Mouse (Mus musculus) ES-Bruce4 (cell line): ENCODE data around the gene Dok5. TPM values are rescaled to one million over a fixed set of nuclear protein-coding genes. Genes with fewer than 3 reads are reported as not detected.

Experiments used
- H3K27ac ChIP-seq: 2 replicates; pipeline ENCODE4 v1.5.1; 2012; ENCODE audit warnings: low read length, inconsistent platforms; ENCODE audit not compliant: insufficient read depth
- H3K27me3 ChIP-seq: 2 replicates; pipeline ENCODE4 v1.6.1; 2012; ENCODE audit warnings: mild to moderate bottlenecking, low read length, inconsistent platforms; ENCODE audit not compliant: control insufficient read depth, poor library complexity, insufficient read depth, severe bottlenecking
- H3K36me3 ChIP-seq: 2 replicates; pipeline ENCODE4 v1.6.1; 2012; ENCODE audit warnings: inconsistent platforms, mild to moderate bottlenecking, low read length, moderate library complexity; ENCODE audit not compliant: control insufficient read depth, poor library complexity, insufficient read depth, severe bottlenecking
- H3K4me1 ChIP-seq: one replicate; pipeline ENCODE4 v1.8.1; 2011; ENCODE audit warnings: low read length; ENCODE audit not compliant: control insufficient read depth, insufficient read depth
- H3K4me3 ChIP-seq: 2 replicates; pipeline ENCODE4 v1.5.1; 2011; ENCODE audit warnings: low read depth, mild to moderate bottlenecking, low read length
- H3K9ac ChIP-seq: 2 replicates; pipeline ENCODE4 v1.6.1; 2012; ENCODE audit warnings: low read depth, mild to moderate bottlenecking, inconsistent platforms; ENCODE audit not compliant: poor library complexity, severe bottlenecking
- H3K9me3 ChIP-seq: replicated peaks from 2 replicates; pipeline ENCODE4 v1.6.1; 2012; ENCODE audit warnings: mild to moderate bottlenecking, low read length, inconsistent platforms; ENCODE audit not compliant: control insufficient read depth, poor library complexity, insufficient read depth, severe bottlenecking
- CTCF ChIP-seq: IDR thresholded peaks from one replicate; pipeline ENCODE4 v1.8.1; 2011; ENCODE audit warnings: low read depth, low read length
- EP300 ChIP-seq: IDR thresholded peaks from 2 replicates; pipeline ENCODE4 v1.6.1; 2011; ENCODE audit warnings: low read depth, low read length; ENCODE audit not compliant: insufficient read depth
- POLR2A ChIP-seq: IDR thresholded peaks from one replicate; pipeline ENCODE4 v1.8.1; 2011; ENCODE audit warnings: low read length; ENCODE audit not compliant: insufficient read depth
- polyA plus RNA-seq: library from polyadenylated mRNA; stranded (reverse); fragments of >200 nt; gene quantifications from 2 replicates; pipeline ENCODE4 v1.2.4, GENCODE M21; 2011; ENCODE audit warnings: low read depth; ENCODE audit not compliant: missing spikeins, insufficient read depth, insufficient read length

Gene Dok5
- polyA plus RNA-seq, 1 experiment: 1.4 TPM

- Histone ChIP-seq H3K27ac (no peak overlapping the region), H3K36me3 (no peaks in the 10 kb centered on the region), H3K9ac (no peak overlapping the region)
Observed at GRCm38 (mm10) chr2:170903029-170903306, 171.4 kb downstream of the Dok5 start.

GRCm38 (mm10) chr2:170903367-170903766, 171.8 kb downstream of the Dok5 start:
- no peak overlapping the region for H3K4me3 ChIP-seq
- no peak for TF ChIP-seq POLR2A
- peak; percentile 55 for TF ChIP-seq CTCF
- no peaks in the 10 kb centered on the region for H3K9me3 ChIP-seq
- H3K9ac ChIP-seq: no peak overlapping the region
- H3K4me1 ChIP-seq: no peaks in the 10 kb centered on the region
- no peak overlapping the region for H3K27ac ChIP-seq
- no peaks in the 10 kb centered on the region for H3K27me3 ChIP-seq
- no peaks in the 10 kb centered on the region for H3K36me3 ChIP-seq

More at GRCm38 (mm10) chr2:170903029-170903306, 171.4 kb downstream of the Dok5 start:
- H3K4me1 ChIP-seq: no peaks in the 10 kb centered on the region
- no peaks in the 10 kb centered on the region for H3K27me3 ChIP-seq
- no peaks in the 10 kb centered on the region for H3K9me3 ChIP-seq
- no peak for TF ChIP-seq CTCF
- H3K4me3 ChIP-seq: no peak overlapping the region

- Histone ChIP-seq H3K4me1 (no peaks in the 10 kb centered on the region), H3K9ac (no peak overlapping the region), H3K27me3 (no peaks in the 10 kb centered on the region), H3K36me3 (no peaks in the 10 kb centered on the region), H3K4me3 (no peak overlapping the region), H3K9me3 (no peaks in the 10 kb centered on the region), H3K27ac (no peak overlapping the region)
- TF ChIP-seq EP300: no peak
- TF ChIP-seq POLR2A: no peak
- no peak for TF ChIP-seq CTCF
Observed at GRCm38 (mm10) chr2:170912589-170913223, 181.1 kb downstream of the Dok5 start.

GRCm38 (mm10) chr2:170913863-170914262, 182.3 kb downstream of the Dok5 start:
- no peak overlapping the region for H3K27ac ChIP-seq
- H3K9me3 ChIP-seq: no peaks in the 10 kb centered on the region
- H3K9ac ChIP-seq: no peak overlapping the region
- no peaks in the 10 kb centered on the region for H3K36me3 ChIP-seq
- no peaks in the 10 kb centered on the region for H3K27me3 ChIP-seq
- TF ChIP-seq EP300 (no peak), CTCF (no peak), POLR2A (no peak)
- H3K4me1 ChIP-seq: no peaks in the 10 kb centered on the region
- no peak overlapping the region for H3K4me3 ChIP-seq

- H3K4me3 ChIP-seq: no peak overlapping the region
- H3K27ac ChIP-seq: no peak overlapping the region
- H3K9ac ChIP-seq: no peak overlapping the region
- H3K4me1 ChIP-seq: no peaks in the 10 kb centered on the region
- no peaks in the 10 kb centered on the region for H3K36me3 ChIP-seq
- no peaks in the 10 kb centered on the region for H3K9me3 ChIP-seq
- TF ChIP-seq POLR2A: no peak
- no peaks in the 10 kb centered on the region for H3K27me3 ChIP-seq
Observed at GRCm38 (mm10) chr2:170915646-170916045, 184.0 kb downstream of the Dok5 start.

- Histone ChIP-seq H3K27ac (no peak overlapping the region), H3K4me3 (no peak overlapping the region), H3K4me1 (no peaks in the 10 kb centered on the region), H3K36me3 (no peaks in the 10 kb centered on the region), H3K9ac (no peak overlapping the region), H3K9me3 (no peaks in the 10 kb centered on the region), H3K27me3 (no peaks in the 10 kb centered on the region)
- TF ChIP-seq EP300 (no peak), POLR2A (no peak), CTCF (no peak)
Observed at GRCm38 (mm10) chr2:170922260-170922659, 190.7 kb downstream of the Dok5 start.
